Mouse (Mus musculus): ENCODE data around the gene Hnrnpm. TPM values are rescaled to one million over a fixed set of nuclear protein-coding genes. Genes with fewer than 3 reads are reported as not detected.
A peak's percentile ranks its signal among the peaks of the same experiment; 100 is the strongest.

The Hnrnpm gene
- polyA plus RNA-seq, 1 experiment: 87.3 TPM

DNA sequence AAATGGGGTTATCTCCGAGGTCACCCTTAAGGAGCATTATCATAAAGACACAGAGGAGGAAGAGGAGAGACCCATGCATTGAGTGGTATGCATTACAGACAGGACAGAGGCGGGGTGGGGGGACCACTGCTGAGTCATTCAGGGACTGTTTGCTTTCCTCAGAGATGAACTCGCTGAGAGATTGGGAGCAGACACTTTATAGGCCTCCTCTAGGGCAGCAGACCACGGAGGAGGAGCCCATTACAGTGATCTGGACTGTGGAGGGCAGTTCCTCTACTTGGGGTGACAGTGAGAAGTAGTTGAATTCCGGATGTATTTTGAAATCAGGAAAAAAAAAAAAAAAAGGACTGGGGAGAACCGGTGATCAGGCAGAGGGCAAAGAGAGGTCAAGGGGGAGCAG is 46.9 kb downstream of the Hnrnpm start:
- H3K4me1 ChIP-seq (ENCODE audit: control insufficient read depth, insufficient read depth, insufficient read length): no peaks in the 10 kb centered on the region
- H3K4me3 ChIP-seq (ENCODE audit: extremely low read depth, insufficient read depth, insufficient read length): no peak overlapping the region
- 0 out of 2 replicates have a peak overlapping the region, but pooled peaks have one; percentile 28 for H3K27ac ChIP-seq (ENCODE audit: insufficient read depth, low read length)
- 48% methylated on average over 6 of the region's 6 CpGs for WGBS
- no peak for TF ChIP-seq CTCF (IDR thresholded peaks at IDR 0.05; ENCODE audit: extremely low read depth, insufficient read depth, insufficient read length, insufficient replicate concordance)
- no peak for TF ChIP-seq POLR2A (IDR thresholded peaks at IDR 0.05; ENCODE audit: low read depth, low read length)
- no peaks in the 10 kb centered on the region for H3K27me3 ChIP-seq (ENCODE audit: control insufficient read depth, insufficient read depth, low read length)
- no peak for DNase-seq (ENCODE audit: low read depth in 1 of 2, low spot score in 2 of 2)
- H3K36me3 ChIP-seq (ENCODE audit: control insufficient read depth, insufficient read depth, low read length): peaks cover 6% of the 10 kb centered on the region; the same call in 1 of the 2 replicates

DNA sequence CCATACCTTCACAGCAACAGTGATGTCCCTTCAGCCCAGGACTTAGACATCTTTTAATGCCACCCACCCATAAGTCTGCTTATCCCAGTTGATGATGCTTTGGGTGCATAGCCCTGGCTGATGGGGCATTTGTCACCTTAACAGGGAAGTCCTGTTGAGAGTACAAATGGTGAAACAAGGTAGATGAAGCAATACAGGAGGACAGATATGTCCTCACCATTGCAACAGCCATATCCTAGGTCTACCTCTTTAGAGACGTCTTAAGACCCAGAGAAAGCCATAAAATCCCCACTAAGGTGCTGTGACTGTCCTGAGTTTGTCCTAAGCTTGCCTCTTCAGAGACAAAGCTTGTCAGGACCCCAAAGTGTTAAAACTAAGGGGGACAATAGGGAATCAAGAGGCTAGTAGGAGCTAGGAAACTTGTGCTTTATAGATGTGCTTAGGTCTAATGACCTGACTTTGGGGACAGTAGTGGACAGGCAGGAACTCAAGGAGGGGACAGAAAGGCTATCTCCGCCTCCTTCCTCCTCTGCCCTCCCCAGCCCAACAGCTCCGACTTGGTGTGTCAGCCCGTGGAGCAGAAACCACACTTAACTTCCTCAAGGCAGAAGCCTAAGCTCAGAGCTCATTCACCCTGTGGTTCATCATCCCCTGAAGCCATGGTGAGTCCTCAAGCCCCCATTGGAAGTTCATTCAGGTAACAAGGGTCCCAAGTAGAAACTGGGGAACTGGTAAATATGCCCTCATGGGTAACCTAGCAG is 49.0 kb downstream of the Hnrnpm start, which contains the start of gene Pram1:
Pram1 (plus strand) TSS at position 541 of the 761 bp plus-strand sequence.
- H3K4me1 ChIP-seq (ENCODE audit: control insufficient read depth, insufficient read depth, insufficient read length): no peaks in the 10 kb centered on the region
- H3K27me3 ChIP-seq (ENCODE audit: control insufficient read depth, insufficient read depth, low read length): no peaks in the 10 kb centered on the region
- WGBS: 37% methylated on average over 4 of the region's 4 CpGs
- H3K27ac ChIP-seq (ENCODE audit: insufficient read depth, low read length): no peak within 1 kb of the TSS
- TF ChIP-seq CTCF (IDR thresholded peaks at IDR 0.05; ENCODE audit: extremely low read depth, insufficient read depth, insufficient read length, insufficient replicate concordance) (no peak), POLR2A (IDR thresholded peaks at IDR 0.05; ENCODE audit: low read depth, low read length) (no peak)
- H3K4me3 ChIP-seq (ENCODE audit: extremely low read depth, insufficient read depth, insufficient read length): 0 out of 2 replicates have a peak within 1 kb of the TSS, but pooled peaks have one; percentile 5
- no peaks in the 10 kb centered on the region for H3K36me3 ChIP-seq (ENCODE audit: control insufficient read depth, insufficient read depth, low read length)
- DNase-seq (ENCODE audit: low read depth in 1 of 2, low spot score in 2 of 2): no peak

DNA sequence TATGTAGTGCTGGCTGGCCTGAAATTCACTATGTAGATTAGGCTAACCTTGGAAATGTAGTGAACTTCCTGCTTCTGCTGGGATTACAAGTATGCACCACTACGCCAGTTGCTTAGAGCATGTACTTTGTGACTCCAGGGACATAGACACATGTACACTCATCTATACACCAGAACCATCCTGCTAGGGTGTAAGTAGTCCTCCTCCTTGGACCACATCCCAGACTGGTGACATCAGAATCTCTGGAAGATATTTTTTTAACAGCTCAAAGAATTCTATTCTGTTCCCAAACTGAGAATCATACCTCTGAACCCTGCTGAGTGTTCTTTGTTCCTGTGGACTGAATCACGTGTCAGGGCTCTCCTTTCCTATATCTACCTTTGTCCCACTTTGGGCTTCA is 49.6 kb downstream of the Hnrnpm start:
- Histone ChIP-seq H3K4me1 (ENCODE audit: control insufficient read depth, insufficient read depth, insufficient read length) (no peaks in the 10 kb centered on the region), H3K27me3 (ENCODE audit: control insufficient read depth, insufficient read depth, low read length) (no peaks in the 10 kb centered on the region), H3K36me3 (ENCODE audit: control insufficient read depth, insufficient read depth, low read length) (no peaks in the 10 kb centered on the region), H3K4me3 (ENCODE audit: extremely low read depth, insufficient read depth, insufficient read length) (no peak overlapping the region), H3K27ac (ENCODE audit: insufficient read depth, low read length) (no peak overlapping the region)
- TF ChIP-seq CTCF (IDR thresholded peaks at IDR 0.05; ENCODE audit: extremely low read depth, insufficient read depth, insufficient read length, insufficient replicate concordance): no peak
- TF ChIP-seq POLR2A (IDR thresholded peaks at IDR 0.05; ENCODE audit: low read depth, low read length): no peak
- WGBS: 88% methylated on average over 2 of the region's 2 CpGs
- DNase-seq (ENCODE audit: low read depth in 1 of 2, low spot score in 2 of 2): no peak

DNA sequence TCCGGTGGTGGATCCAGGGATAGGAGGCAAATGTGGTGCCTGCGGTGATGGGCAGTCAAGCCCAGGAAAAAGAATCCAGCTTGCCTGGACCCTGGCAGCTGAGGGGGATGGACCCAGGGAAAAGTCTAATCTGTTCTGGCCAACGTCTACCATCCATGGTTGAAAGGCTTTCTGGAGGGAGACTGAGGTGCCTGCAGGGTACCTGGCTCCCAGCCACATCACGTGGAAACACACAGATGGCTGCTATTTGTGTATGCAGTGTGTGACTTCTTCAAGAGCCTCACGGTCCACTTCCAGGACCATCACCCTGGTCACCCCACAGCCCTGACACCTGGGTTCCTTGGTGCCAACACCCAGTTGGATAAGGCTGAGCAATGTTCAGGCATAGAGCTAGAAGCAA is 54.9 kb downstream of the Hnrnpm start:
- peaks cover 6% of the 10 kb centered on the region; the same call in 1 of the 2 replicates for H3K4me1 ChIP-seq (ENCODE audit: control insufficient read depth, insufficient read depth, insufficient read length)
- TF ChIP-seq CTCF (IDR thresholded peaks at IDR 0.05; ENCODE audit: extremely low read depth, insufficient read depth, insufficient read length, insufficient replicate concordance) (no peak), POLR2A (IDR thresholded peaks at IDR 0.05; ENCODE audit: low read depth, low read length) (no peak)
- WGBS: 86% methylated on average over 5 of the region's 5 CpGs
- no peaks in the 10 kb centered on the region for H3K27me3 ChIP-seq (ENCODE audit: control insufficient read depth, insufficient read depth, low read length)
- peaks cover 10% of the 10 kb centered on the region for H3K36me3 ChIP-seq (ENCODE audit: control insufficient read depth, insufficient read depth, low read length)
- no peak overlapping the region for H3K4me3 ChIP-seq (ENCODE audit: extremely low read depth, insufficient read depth, insufficient read length)
- H3K27ac ChIP-seq (ENCODE audit: insufficient read depth, low read length): no peak overlapping the region
- no peak for DNase-seq (ENCODE audit: low read depth in 1 of 2, low spot score in 2 of 2)

DNA sequence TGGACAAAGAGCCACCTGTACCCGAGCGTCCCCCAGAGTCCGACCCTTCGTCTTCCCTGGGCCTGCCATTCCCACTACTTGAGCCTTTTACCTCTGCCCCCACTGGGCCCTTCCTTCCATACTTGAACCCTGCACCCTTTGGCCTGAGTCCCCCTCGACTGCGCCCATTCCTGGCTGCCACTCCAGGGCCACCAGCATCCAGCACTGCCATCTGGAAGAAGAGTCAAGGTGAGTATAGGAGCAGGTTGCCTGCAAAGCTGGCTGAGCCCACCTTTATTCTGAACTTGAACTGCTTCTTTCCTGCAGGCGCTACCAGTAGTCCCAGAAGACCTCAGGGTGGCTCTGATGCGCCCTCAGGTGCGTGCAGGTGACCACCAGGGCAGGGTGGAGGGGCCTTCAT is 55.4 kb downstream of the Hnrnpm start:
- Histone ChIP-seq H3K27me3 (ENCODE audit: control insufficient read depth, insufficient read depth, low read length) (no peaks in the 10 kb centered on the region), H3K36me3 (ENCODE audit: control insufficient read depth, insufficient read depth, low read length) (peaks cover 10% of the 10 kb centered on the region), H3K27ac (ENCODE audit: insufficient read depth, low read length) (no peak overlapping the region), H3K4me3 (ENCODE audit: extremely low read depth, insufficient read depth, insufficient read length) (no peak overlapping the region), H3K4me1 (ENCODE audit: control insufficient read depth, insufficient read depth, insufficient read length) (peaks cover 6% of the 10 kb centered on the region; the same call in 1 of the 2 replicates)
- TF ChIP-seq POLR2A (IDR thresholded peaks at IDR 0.05; ENCODE audit: low read depth, low read length): no peak
- TF ChIP-seq CTCF (IDR thresholded peaks at IDR 0.05; ENCODE audit: extremely low read depth, insufficient read depth, insufficient read length, insufficient replicate concordance): no peak
- WGBS: 97% methylated on average over 9 of the region's 9 CpGs
- no peak for DNase-seq (ENCODE audit: low read depth in 1 of 2, low spot score in 2 of 2)

DNA sequence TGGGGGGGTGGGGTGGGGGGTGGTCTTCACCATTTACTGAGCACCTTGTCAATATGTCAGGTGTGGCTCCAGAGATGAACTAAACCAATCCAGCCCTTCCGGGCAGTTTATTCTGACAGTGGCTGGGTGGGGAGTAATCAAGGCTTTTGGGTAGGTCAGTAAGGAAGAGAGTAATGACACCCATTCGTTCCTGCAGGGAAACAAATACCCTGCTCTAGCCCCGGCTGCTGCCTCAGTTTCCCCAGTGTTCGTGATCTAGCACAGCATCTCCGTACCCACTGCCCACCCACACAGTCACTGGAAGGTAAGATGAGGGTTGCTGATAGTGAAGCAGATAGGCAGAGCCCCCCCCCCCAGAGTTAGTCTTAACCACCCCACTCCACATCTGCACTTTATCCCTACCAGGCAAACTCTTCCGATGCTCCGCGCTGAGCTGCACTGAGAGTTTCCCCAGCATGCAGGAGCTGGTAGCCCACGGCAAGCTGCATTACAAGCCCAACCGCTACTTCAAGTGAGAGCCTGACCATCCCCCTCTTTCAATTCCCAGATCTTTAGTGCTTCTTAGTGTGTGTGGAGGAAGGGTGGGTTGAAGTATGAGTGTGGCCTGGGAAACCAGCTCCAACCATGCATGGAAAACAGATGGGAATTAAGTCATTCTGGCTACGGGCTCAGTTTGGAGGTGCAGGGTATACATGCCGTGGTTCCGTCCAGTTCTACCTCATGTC is 56.3 kb downstream of the Hnrnpm start:
- WGBS: 96% methylated on average over 13 of the region's 13 CpGs
- no peak overlapping the region for H3K4me3 ChIP-seq (ENCODE audit: extremely low read depth, insufficient read depth, insufficient read length)
- DNase-seq (ENCODE audit: low read depth in 1 of 2, low spot score in 2 of 2): no peak

More for the DNA sequence above, 56.3 kb downstream of the Hnrnpm start:
- H3K27ac ChIP-seq (ENCODE audit: insufficient read depth, low read length): no peak overlapping the region
- no peak for TF ChIP-seq POLR2A (IDR thresholded peaks at IDR 0.05; ENCODE audit: low read depth, low read length)
- TF ChIP-seq CTCF (IDR thresholded peaks at IDR 0.05; ENCODE audit: extremely low read depth, insufficient read depth, insufficient read length, insufficient replicate concordance): no peak
- H3K36me3 ChIP-seq (ENCODE audit: control insufficient read depth, insufficient read depth, low read length): peaks cover 10% of the 10 kb centered on the region
- peaks cover 6% of the 10 kb centered on the region; the same call in 1 of the 2 replicates for H3K4me1 ChIP-seq (ENCODE audit: control insufficient read depth, insufficient read depth, insufficient read length)
- H3K27me3 ChIP-seq (ENCODE audit: control insufficient read depth, insufficient read depth, low read length): no peaks in the 10 kb centered on the region
